ENCODE assay signal across 11 mouse cellular contexts in the genomic region with DNA sequence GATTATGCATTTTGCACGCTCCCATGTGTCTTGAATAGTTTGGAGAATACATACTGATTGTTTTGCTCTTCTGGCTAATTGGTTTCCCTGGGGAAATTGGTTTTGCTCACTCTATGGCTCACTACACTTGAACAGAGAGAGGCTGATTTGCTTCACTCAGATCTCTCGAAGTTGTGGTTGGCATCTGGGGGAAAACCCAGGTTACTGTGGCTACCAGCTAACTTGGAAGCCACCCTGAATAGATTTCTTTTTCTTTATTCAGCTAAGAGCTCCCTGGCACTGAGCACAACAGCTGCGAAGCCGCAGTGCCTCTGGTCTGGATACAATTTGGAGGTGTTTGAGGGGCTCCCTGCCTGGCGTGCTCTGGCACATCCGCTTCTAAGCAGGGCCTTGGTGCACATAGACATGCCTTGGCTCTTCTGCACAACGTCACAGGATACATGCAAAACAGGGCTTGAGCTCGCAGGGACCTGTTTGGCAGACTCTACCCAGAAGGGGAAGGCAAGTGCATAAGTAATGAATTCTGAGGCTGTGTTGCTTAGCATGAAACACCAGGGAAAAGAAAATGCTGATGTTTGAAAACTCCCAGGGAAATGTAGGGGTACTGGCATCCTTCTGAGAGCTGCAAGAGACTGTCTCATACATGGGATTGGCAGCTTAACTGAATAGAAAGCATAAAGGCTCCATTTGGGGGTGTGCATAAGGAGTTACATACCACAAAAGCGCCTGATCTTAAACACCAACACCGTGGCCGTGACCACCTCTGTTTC. TPM values are rescaled to one million over a fixed set of nuclear protein-coding genes. Genes with fewer than 3 reads are reported as not detected.
DNase-seq lines count a peak whose midpoint lies in the region; ATAC-seq and TF ChIP-seq lines count a peak whose summit lies in the region.
"Had no signal": no experiment of that assay in that cellular context is flagged by ENCODE, and none has a peak within 500 bp of the region (broad histone marks: within the 10 kb centered on the region; RNA-seq: fewer than 3 reads in every experiment).

No protein-coding gene starts in this region.

- H3K4me1 ChIP-seq in embryonic facial prominence, embryonic 10.5 days = peaks cover 6% of the 10 kb centered on the region; the same call in 1 of the 2 replicates
- peaks cover 21% of the 10 kb centered on the region for H3K4me1 ChIP-seq in hindbrain, embryonic 15.5 days (replicated peaks)
- peaks cover 23% of the 10 kb centered on the region for H3K4me1 ChIP-seq in midbrain, embryonic 13.5 days (replicated peaks)
- no peaks in the 10 kb centered on the region for H3K4me1 ChIP-seq in lung, adult 2 months (ENCODE audit: control insufficient read depth, insufficient read depth, low read length)

- H3K36me3 ChIP-seq in embryonic facial prominence, embryonic 10.5 days (replicated peaks) = no peaks in the 10 kb centered on the region
- H3K36me3 ChIP-seq in hindbrain, embryonic 15.5 days = no peaks in the 10 kb centered on the region
- no peaks in the 10 kb centered on the region for H3K36me3 ChIP-seq in midbrain, embryonic 13.5 days

- no peak for TF ChIP-seq POLR2A in lung, adult 2 months (IDR thresholded peaks at IDR 0.05; ENCODE audit: borderline replicate concordance, extremely low read depth, low read depth, low read length)

- no peak overlapping the region for H3K4me3 ChIP-seq in embryonic facial prominence, embryonic 10.5 days
- H3K4me3 ChIP-seq in hindbrain, embryonic 15.5 days = no peak overlapping the region
- no peak overlapping the region for H3K4me3 ChIP-seq in midbrain, embryonic 13.5 days (replicated peaks)
- H3K4me3 ChIP-seq in lung, adult 2 months (replicated peaks; ENCODE audit: extremely low read depth, low read depth, low read length) = no peak overlapping the region
- H3K4me3 ChIP-seq: erythroblast, embryonic 14.5 days had no signal

- peak; percentile 14 for DNase-seq in A20 (ENCODE audit: low read depth, low spot score)
- no peak for DNase-seq in embryonic facial prominence, embryonic 10.5 days (ENCODE audit: low spot score)
- DNase-seq in adrenal gland, adult 18-20 months (ENCODE audit: low spot score in 2 of 2) = no peak
- DNase-seq in adrenal gland, postnatal 10 days = no peak
- DNase-seq in lung, adult 2 months = no peak

- peak overlapping the region; percentile 7; the same call in 1 of the 2 replicates for H3K4me2 ChIP-seq in hindbrain, embryonic 15.5 days
- H3K4me2 ChIP-seq in midbrain, embryonic 13.5 days (replicated peaks) = no peak overlapping the region; the same call in 1 of the 2 replicates

- no peaks in the 10 kb centered on the region for H3K9me3 ChIP-seq in embryonic facial prominence, embryonic 10.5 days
- no peaks in the 10 kb centered on the region for H3K9me3 ChIP-seq in hindbrain, embryonic 15.5 days
- no peaks in the 10 kb centered on the region for H3K9me3 ChIP-seq in midbrain, embryonic 13.5 days

- peak; percentile 94 for ATAC-seq in hindbrain, embryonic 15.5 days (ENCODE audit: low FRiP score, low read depth)
- peak; percentile 84 for ATAC-seq in midbrain, embryonic 13.5 days
- no peak for ATAC-seq in megakaryocyte progenitor cell, adult 5-6 weeks (replicated peaks; ENCODE audit: poor library complexity)

- H3K27ac ChIP-seq in embryonic facial prominence, embryonic 10.5 days (replicated peaks) = peak overlapping the region; percentile 54; the same call in 1 of the 2 replicates
- H3K27ac ChIP-seq in hindbrain, embryonic 15.5 days (replicated peaks) = peak overlapping the region; percentile 75
- H3K27ac ChIP-seq in midbrain, embryonic 13.5 days = peak overlapping the region; percentile 83
- H3K27ac ChIP-seq: kidney, postnatal 0 days had no signal

- no peaks in the 10 kb centered on the region for H3K27me3 ChIP-seq in embryonic facial prominence, embryonic 10.5 days (replicated peaks; ENCODE audit: low read depth, poor library complexity, severe bottlenecking)
- no peaks in the 10 kb centered on the region for H3K27me3 ChIP-seq in hindbrain, embryonic 15.5 days
- H3K27me3 ChIP-seq in midbrain, embryonic 13.5 days = no peaks in the 10 kb centered on the region

- TF ChIP-seq CTCF in lung, adult 2 months (IDR thresholded peaks at IDR 0.05; ENCODE audit: insufficient read depth, low read length) = no peak

- WGBS in embryonic facial prominence, embryonic 10.5 days = 71% methylated on average over 11 of the region's 11 CpGs
- WGBS in hindbrain, embryonic 15.5 days = 32% methylated on average over 11 of the region's 11 CpGs
- WGBS in midbrain, embryonic 13.5 days = 42% methylated on average over 11 of the region's 11 CpGs
- WGBS in lung, adult 2 months = 71% methylated on average over 11 of the region's 11 CpGs

- no peak overlapping the region for H3K9ac ChIP-seq in hindbrain, embryonic 15.5 days
- H3K9ac ChIP-seq in midbrain, embryonic 13.5 days (replicated peaks) = 0 out of 2 replicates have a peak overlapping the region, but pooled peaks have one; percentile 16

RNA-seq across cellular contexts. Expression of a gene that starts 30.1 kb away (rescaled TPM):
- polyA plus RNA-seq in embryonic facial prominence, embryonic 10.5 days (2016; fragmentation: Nextera tagmentation; extraction: Ambion mirVana) = 0.25 and 0.38 TPM in 2 replicates
- 1.4 and 1.5 TPM in 2 replicates for polyA plus RNA-seq in hindbrain, embryonic 15.5 days (2015; fragmentation: Nextera tagmentation; extraction: Ambion mirVana)
- 3.1 and 4.0 TPM in 2 replicates for polyA plus RNA-seq in midbrain, embryonic 13.5 days (2015; fragmentation: Nextera tagmentation; extraction: Ambion mirVana)
- total RNA-seq in adrenal gland, adult 18-20 months (2021) = under 1 TPM in 1 of 2 experiments, not detected in 1; 0.10 TPM
- total RNA-seq in adrenal gland, postnatal 10 days (2021) = under 1 TPM in 1 of 2 experiments, not detected in 1; 0.18 TPM
- polyA plus RNA-seq in lung, adult 2 months (2012; rRNA removed) = 0.23 and 0.32 TPM in 2 replicates
- total RNA-seq in megakaryocyte progenitor cell, adult 5-6 weeks (2015) = not detected in 2 replicates
- not detected in 2 replicates for total RNA-seq in megakaryocyte progenitor cell, adult 5-6 weeks (2017)
- total RNA-seq: MEL had no signal
- polyA plus RNA-seq: erythroblast, embryonic 14.5 days had no signal
